Mouse (Mus musculus) limb, embryonic 10.5 days (tissue): Measurements from ENCODE around the gene Ankrd40. TPM values are rescaled to one million over a fixed set of nuclear protein-coding genes. Genes with fewer than 3 reads are reported as not detected.

Experiments
- DNase-seq: peaks from one replicate; pipeline ENCODE4 v3.0.0-alpha.2; 2017; ENCODE audit warnings: low spot score
- H3K27ac ChIP-seq: fragments of 300-500 bp; sonication (generic); 2 replicates; pipeline ENCODE4 v1.5.1; 2016; ENCODE audit warnings: mild to moderate bottlenecking
- H3K27me3 ChIP-seq: fragments of 300-500 bp; sonication (generic); 2 replicates; pipeline ENCODE4 v1.6.1; 2016; ENCODE audit warnings: low read depth, mild to moderate bottlenecking; ENCODE audit not compliant: poor library complexity, severe bottlenecking
- H3K36me3 ChIP-seq: fragments of 300-500 bp; sonication (generic); 2 replicates; pipeline ENCODE4 v1.6.1; 2016; ENCODE audit warnings: mild to moderate bottlenecking, moderate library complexity
- H3K4me1 ChIP-seq: fragments of 300-500 bp; sonication (generic); 2 replicates; pipeline ENCODE4 v1.6.1; 2016
- H3K4me3 ChIP-seq: fragments of 300-500 bp; sonication (generic); 2 replicates; pipeline ENCODE4 v1.5.1; 2016; ENCODE audit warnings: mild to moderate bottlenecking, moderate library complexity
- H3K9me3 ChIP-seq: fragments of 300-500 bp; sonication (generic); replicated peaks from 2 replicates; pipeline ENCODE4 v1.6.1; 2016; ENCODE audit warnings: mild to moderate bottlenecking
- WGBS: fragments of 180-500 bp; shearing (Covaris S2); methylation state at CpG from one replicate; pipeline ENCODE4 v1.1.7; 2016; 5-methylcytosine and 5-hydroxymethylcytosine counted together
- polyA plus RNA-seq: library from polyadenylated mRNA; unstranded; fragments of >200 nt; fragmentation: Nextera tagmentation; extraction: Ambion mirVana; gene quantifications from 2 replicates; pipeline ENCODE4 v1.2.1, GENCODE M21; 2016

Ankrd40 gene
- polyA plus RNA-seq, 1 experiment from 2014 or later: 18.1 TPM

- no peaks in the 10 kb centered on the region for H3K9me3 ChIP-seq
- WGBS: 77% methylated on average over 1 of the region's 1 CpGs
- H3K27me3 ChIP-seq: no peaks in the 10 kb centered on the region
- H3K36me3 ChIP-seq: peaks cover 44% of the 10 kb centered on the region
- no peak overlapping the region for H3K4me3 ChIP-seq
- H3K4me1 ChIP-seq: peaks cover 22% of the 10 kb centered on the region
- DNase-seq: no peak
- H3K27ac ChIP-seq: no peak overlapping the region
Measured at GRCm38 (mm10) chr11:94315308-94315707, 12.5 kb upstream of the Ankrd40 start.

GRCm38 (mm10) chr11:94316528-94316927 is 11.3 kb upstream of the Ankrd40 start:
- Histone ChIP-seq H3K4me1 (peaks cover 24% of the 10 kb centered on the region), H3K27ac (no peak overlapping the region), H3K9me3 (no peaks in the 10 kb centered on the region), H3K36me3 (peaks cover 36% of the 10 kb centered on the region), H3K27me3 (no peaks in the 10 kb centered on the region), H3K4me3 (no peak overlapping the region)
- WGBS: 89% methylated on average over 2 of the region's 2 CpGs
- no peak for DNase-seq

GRCm38 (mm10) chr11:94317014-94317413 is 10.8 kb upstream of the Ankrd40 start:
- H3K9me3 ChIP-seq: no peaks in the 10 kb centered on the region
- peaks cover 24% of the 10 kb centered on the region for H3K4me1 ChIP-seq
- DNase-seq: no peak
- no peaks in the 10 kb centered on the region for H3K27me3 ChIP-seq
- peaks cover 36% of the 10 kb centered on the region for H3K36me3 ChIP-seq
- 75% methylated on average over 1 of the region's 1 CpGs for WGBS
- no peak overlapping the region for H3K4me3 ChIP-seq
- no peak overlapping the region for H3K27ac ChIP-seq

- no peaks in the 10 kb centered on the region for H3K9me3 ChIP-seq
- no peak overlapping the region for H3K4me3 ChIP-seq
- H3K27me3 ChIP-seq: no peaks in the 10 kb centered on the region
- peaks cover 28% of the 10 kb centered on the region for H3K4me1 ChIP-seq
- H3K36me3 ChIP-seq: peaks cover 36% of the 10 kb centered on the region
- DNase-seq: no peak
- 58% methylated on average over 4 of the region's 4 CpGs for WGBS
- H3K27ac ChIP-seq: no peak overlapping the region
Measured at GRCm38 (mm10) chr11:94317515-94317914, 10.3 kb upstream of the Ankrd40 start.

GRCm38 (mm10) chr11:94318056-94318455 is 9.7 kb upstream of the Ankrd40 start:
- 94% methylated on average over 5 of the region's 5 CpGs for WGBS
- H3K27ac ChIP-seq: no peak overlapping the region
- no peaks in the 10 kb centered on the region for H3K9me3 ChIP-seq
- peaks cover 34% of the 10 kb centered on the region for H3K36me3 ChIP-seq
- H3K4me3 ChIP-seq: no peak overlapping the region
- H3K27me3 ChIP-seq: no peaks in the 10 kb centered on the region
- peaks cover 30% of the 10 kb centered on the region for H3K4me1 ChIP-seq
- DNase-seq: no peak

- Histone ChIP-seq H3K27ac (peak overlapping the region; percentile 99), H3K4me1 (peaks cover 28% of the 10 kb centered on the region), H3K9me3 (no peaks in the 10 kb centered on the region), H3K36me3 (peaks cover 30% of the 10 kb centered on the region), H3K27me3 (no peaks in the 10 kb centered on the region), H3K4me3 (peak overlapping the region; percentile 100)
- under 1% methylated on average over 67 of the region's 67 CpGs for WGBS
- peak; percentile 43 for DNase-seq
Measured at GRCm38 (mm10) chr11:94320969-94321930, 6.6 kb upstream of the Ankrd40 start.

GRCm38 (mm10) chr11:94321931-94322400 is 5.8 kb upstream of the Ankrd40 start, which contains the start of gene Luc7l3:
TSS of gene Luc7l3 (minus strand) at chr11:94321988.
- Histone ChIP-seq H3K4me3 (peak within 1 kb of the TSS; percentile 100), H3K27me3 (no peaks in the 10 kb centered on the region), H3K9me3 (no peaks in the 10 kb centered on the region), H3K36me3 (peaks cover 29% of the 10 kb centered on the region), H3K27ac (peak within 1 kb of the TSS; percentile 99), H3K4me1 (peaks cover 30% of the 10 kb centered on the region)
- DNase-seq: peak; percentile 96
- WGBS: under 1% methylated on average over 36 of the region's 36 CpGs

GRCm38 (mm10) chr11:94322636-94323035 is 5.2 kb upstream of the Ankrd40 start:
- no peaks in the 10 kb centered on the region for H3K27me3 ChIP-seq
- no peak for DNase-seq
- 53% methylated on average over 5 of the region's 5 CpGs for WGBS
- no peaks in the 10 kb centered on the region for H3K9me3 ChIP-seq
- H3K27ac ChIP-seq: peak overlapping the region; percentile 99
- peaks cover 27% of the 10 kb centered on the region for H3K4me1 ChIP-seq
- H3K36me3 ChIP-seq: peaks cover 23% of the 10 kb centered on the region
- H3K4me3 ChIP-seq: peak overlapping the region; percentile 100

- WGBS: 88% methylated on average over 5 of the region's 5 CpGs
- H3K36me3 ChIP-seq: peaks cover 17% of the 10 kb centered on the region
- DNase-seq: no peak
- 0 out of 2 replicates have a peak overlapping the region, but pooled peaks have one; percentile 99 for H3K27ac ChIP-seq
- no peak overlapping the region for H3K4me3 ChIP-seq
- H3K27me3 ChIP-seq: no peaks in the 10 kb centered on the region
- H3K9me3 ChIP-seq: no peaks in the 10 kb centered on the region
- peaks cover 24% of the 10 kb centered on the region for H3K4me1 ChIP-seq
Measured at GRCm38 (mm10) chr11:94323271-94323925, 4.4 kb upstream of the Ankrd40 start.

GRCm38 (mm10) chr11:94324618-94325017 is 3.2 kb upstream of the Ankrd40 start:
- H3K27ac ChIP-seq: no peak overlapping the region
- H3K9me3 ChIP-seq: no peaks in the 10 kb centered on the region
- H3K4me3 ChIP-seq: no peak overlapping the region
- peaks cover 35% of the 10 kb centered on the region for H3K4me1 ChIP-seq
- no peaks in the 10 kb centered on the region for H3K27me3 ChIP-seq
- peaks cover 5% of the 10 kb centered on the region for H3K36me3 ChIP-seq
- 89% methylated on average over 5 of the region's 5 CpGs for WGBS
- no peak for DNase-seq

- H3K27ac ChIP-seq: peak overlapping the region; percentile 99
- peaks cover 4% of the 10 kb centered on the region; the same call in 1 of the 2 replicates for H3K36me3 ChIP-seq
- WGBS: 9% methylated on average over 10 of the region's 10 CpGs
- no peaks in the 10 kb centered on the region for H3K27me3 ChIP-seq
- no peaks in the 10 kb centered on the region for H3K9me3 ChIP-seq
- H3K4me3 ChIP-seq: peak overlapping the region; percentile 88
- peaks cover 41% of the 10 kb centered on the region for H3K4me1 ChIP-seq
- no peak for DNase-seq
Measured at GRCm38 (mm10) chr11:94326961-94327411, 815 bp upstream of the Ankrd40 start.

GRCm38 (mm10) chr11:94328644-94329025 is 834 bp downstream of the Ankrd40 start:
- Histone ChIP-seq H3K27ac (peak overlapping the region; percentile 99), H3K9me3 (no peaks in the 10 kb centered on the region), H3K4me3 (peak overlapping the region; percentile 88), H3K27me3 (no peaks in the 10 kb centered on the region), H3K4me1 (peaks cover 35% of the 10 kb centered on the region), H3K36me3 (peaks cover 4% of the 10 kb centered on the region)
- 1% methylated on average over 10 of the region's 10 CpGs for WGBS
- DNase-seq: no peak
